Mouse (Mus musculus) intestine, embryonic 15.5 days (tissue): ENCODE data around the gene Cmah. TPM values are rescaled to one million over a fixed set of nuclear protein-coding genes. Genes with fewer than 3 reads are reported as not detected.
A peak's percentile ranks its signal among the peaks of the same experiment; 100 is the strongest.

Experiments
- ATAC-seq: fragments of 200-750 bp; cut with Nextera tagmentation; 2 replicates; pipeline ENCODE4 v1.8.0; 2017; ENCODE audit warnings: moderate TSS enrichment, moderate library complexity
- H3K27ac ChIP-seq: fragments of 300-500 bp; sonication (generic); 2 replicates; pipeline ENCODE4 v1.5.1; 2015; ENCODE audit warnings: mild to moderate bottlenecking, inconsistent platforms
- H3K27me3 ChIP-seq: fragments of 300-500 bp; sonication (generic); replicated peaks from 2 replicates; pipeline ENCODE4 v1.6.1; 2015; ENCODE audit warnings: inconsistent platforms
- H3K36me3 ChIP-seq: fragments of 300-500 bp; sonication (generic); 2 replicates; pipeline ENCODE4 v1.6.1; 2015; ENCODE audit warnings: inconsistent platforms
- H3K4me1 ChIP-seq: fragments of 300-500 bp; sonication (generic); replicated peaks from 2 replicates; pipeline ENCODE4 v1.6.1; 2015; ENCODE audit warnings: inconsistent platforms
- H3K4me2 ChIP-seq: fragments of 300-500 bp; sonication (generic); replicated peaks from 2 replicates; pipeline ENCODE4 v1.6.1; 2015; ENCODE audit warnings: mild to moderate bottlenecking, inconsistent platforms
- H3K4me3 ChIP-seq: fragments of 300-500 bp; sonication (generic); replicated peaks from 2 replicates; pipeline ENCODE4 v1.5.1; 2015; ENCODE audit warnings: inconsistent platforms
- H3K9ac ChIP-seq: fragments of 300-500 bp; sonication (generic); 2 replicates; pipeline ENCODE4 v1.6.1; 2015; ENCODE audit warnings: inconsistent platforms
- H3K9me3 ChIP-seq: fragments of 300-500 bp; sonication (generic); 2 replicates; pipeline ENCODE4 v1.6.1; 2016; ENCODE audit warnings: inconsistent platforms
- WGBS: fragments of 180-500 bp; shearing (Covaris S2); methylation state at CpG from one replicate; pipeline ENCODE4 v1.1.7; 2015; 5-methylcytosine and 5-hydroxymethylcytosine counted together
- polyA plus RNA-seq: library from polyadenylated mRNA; unstranded; fragments of >200 nt; fragmentation: Nextera tagmentation; extraction: Ambion mirVana; gene quantifications from 2 replicates; pipeline ENCODE4 v1.2.1, GENCODE M21; 2015

Gene Cmah
- polyA plus RNA-seq: 0.39 and 0.58 TPM in 2 replicates

DNA sequence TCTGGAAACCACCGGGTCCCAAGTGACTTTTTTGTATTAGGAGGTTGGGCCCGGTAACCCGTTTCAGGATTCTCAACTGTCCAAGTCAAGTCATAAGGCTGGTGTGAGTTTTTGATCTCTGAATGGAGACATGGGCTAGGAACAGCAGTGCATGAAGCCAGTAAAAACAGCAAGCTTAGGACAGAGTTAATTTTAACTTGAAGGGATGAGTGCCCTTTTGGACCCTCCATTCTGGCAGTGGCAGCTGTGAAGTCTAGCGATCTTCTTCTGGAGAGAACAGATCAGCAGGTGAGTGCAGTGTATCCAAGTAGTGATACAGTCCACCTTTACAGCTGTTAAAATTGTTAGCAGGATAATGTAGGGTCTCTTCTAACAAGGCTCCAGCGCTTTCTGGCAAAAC lies at the start of gene Cmah:
Gene Cmah, plus strand, starts transcription at position 204 of the 400 bp plus-strand sequence.
- H3K27ac ChIP-seq: no peak within 1 kb of the TSS
- no peak within 1 kb of the TSS for H3K4me2 ChIP-seq
- H3K4me3 ChIP-seq: no peak within 1 kb of the TSS
- no peaks in the 10 kb centered on the region for H3K36me3 ChIP-seq
- no peak for ATAC-seq
- no peaks in the 10 kb centered on the region for H3K27me3 ChIP-seq
- no peak within 1 kb of the TSS for H3K9ac ChIP-seq
- H3K4me1 ChIP-seq: 0 out of 2 replicates have a peak, but pooled peaks cover 3% of the 10 kb centered on the region
- WGBS: 72% methylated on average over 5 of the region's 5 CpGs
- no peaks in the 10 kb centered on the region for H3K9me3 ChIP-seq

DNA sequence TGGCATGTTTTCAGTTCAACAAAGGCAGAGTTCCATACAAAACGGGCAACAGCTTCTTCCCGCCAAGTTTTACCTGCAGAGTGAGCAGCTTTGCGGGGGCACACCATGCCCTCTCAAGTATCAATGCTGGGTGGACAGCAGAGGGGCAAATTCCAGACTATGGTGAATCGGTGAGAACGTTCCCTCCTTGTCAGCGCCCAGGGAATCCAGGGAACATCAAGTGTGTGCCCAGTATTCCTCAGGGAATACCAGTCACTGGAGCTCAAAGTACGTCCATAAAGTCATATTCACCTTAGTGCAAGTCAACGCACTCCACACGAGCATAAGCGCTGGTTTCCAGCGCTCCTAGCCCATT lies 47.8 kb upstream of the Cmah start:
- Histone ChIP-seq H3K9ac (0 out of 2 replicates have a peak overlapping the region, but pooled peaks have one; percentile 83), H3K36me3 (no peaks in the 10 kb centered on the region), H3K27ac (peak overlapping the region; percentile 66), H3K4me2 (peak overlapping the region; percentile 81), H3K4me1 (0 out of 2 replicates have a peak, but pooled peaks cover 12% of the 10 kb centered on the region), H3K9me3 (no peaks in the 10 kb centered on the region), H3K27me3 (no peaks in the 10 kb centered on the region), H3K4me3 (peak overlapping the region; percentile 86)
- WGBS: 50% methylated on average over 11 of the region's 11 CpGs
- ATAC-seq: peak; percentile 7

DNA sequence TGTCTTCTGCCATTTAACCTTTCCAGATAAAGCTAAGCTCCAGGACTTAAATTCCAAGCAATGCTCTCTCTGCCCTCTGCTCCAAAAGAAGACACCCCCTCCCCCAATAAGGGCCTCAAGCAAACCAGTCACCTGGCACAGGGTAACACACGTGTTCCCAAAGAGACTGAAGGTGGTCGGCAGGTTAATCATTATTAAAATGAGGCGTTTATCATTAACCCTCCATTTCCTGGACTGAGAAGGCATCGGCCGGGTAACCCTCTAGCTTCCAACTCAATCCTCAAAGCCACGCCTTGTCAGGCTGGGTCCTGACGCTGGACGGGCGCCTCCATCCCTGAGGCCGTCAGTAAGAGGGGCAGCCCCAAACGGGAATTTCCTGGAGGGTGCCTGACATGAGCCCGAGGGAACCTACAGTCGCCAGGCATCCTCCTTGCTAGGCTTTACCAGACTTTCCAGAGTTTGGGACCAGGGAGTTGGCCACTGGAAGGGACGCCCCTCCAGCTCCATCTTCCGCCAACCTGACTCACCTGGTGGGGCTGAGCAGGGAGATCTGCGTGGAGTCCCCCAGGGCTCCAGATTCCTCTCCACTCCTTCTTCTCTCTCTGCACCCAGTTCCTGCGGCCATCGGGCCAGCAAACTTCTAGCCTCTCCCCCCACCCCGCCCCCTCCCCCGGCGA lies 47.3 kb upstream of the Cmah start:
- Histone ChIP-seq H3K36me3 (no peaks in the 10 kb centered on the region), H3K4me3 (peak overlapping the region; percentile 86), H3K9ac (peak overlapping the region; percentile 83), H3K27ac (peak overlapping the region; percentile 94), H3K9me3 (no peaks in the 10 kb centered on the region), H3K4me1 (0 out of 2 replicates have a peak, but pooled peaks cover 12% of the 10 kb centered on the region), H3K27me3 (no peaks in the 10 kb centered on the region), H3K4me2 (peak overlapping the region; percentile 81)
- 2% methylated on average over 21 of the region's 21 CpGs for WGBS
- peak; percentile 49 for ATAC-seq

GRCm38 (mm10) chr13:24280439-24281431 lies 46.5 kb upstream of the Cmah start, which contains the start of gene Carmil1:
Gene Carmil1 (minus strand): TSS chr13:24280795.
- WGBS: under 1% methylated on average over 95 of the region's 96 CpGs
- H3K9ac ChIP-seq: peak within 1 kb of the TSS; percentile 83
- no peaks in the 10 kb centered on the region for H3K27me3 ChIP-seq
- peak within 1 kb of the TSS; percentile 94 for H3K27ac ChIP-seq
- peak within 1 kb of the TSS; percentile 81 for H3K4me2 ChIP-seq
- 0 out of 2 replicates have a peak, but pooled peaks cover 12% of the 10 kb centered on the region for H3K4me1 ChIP-seq
- peak; percentile 98 for ATAC-seq
- H3K36me3 ChIP-seq: no peaks in the 10 kb centered on the region
- no peaks in the 10 kb centered on the region for H3K9me3 ChIP-seq
- H3K4me3 ChIP-seq: peak within 1 kb of the TSS; percentile 86

- ATAC-seq: no peak
Observed at GRCm38 (mm10) chr13:24287381-24287780, 39.8 kb upstream of the Cmah start.

DNA sequence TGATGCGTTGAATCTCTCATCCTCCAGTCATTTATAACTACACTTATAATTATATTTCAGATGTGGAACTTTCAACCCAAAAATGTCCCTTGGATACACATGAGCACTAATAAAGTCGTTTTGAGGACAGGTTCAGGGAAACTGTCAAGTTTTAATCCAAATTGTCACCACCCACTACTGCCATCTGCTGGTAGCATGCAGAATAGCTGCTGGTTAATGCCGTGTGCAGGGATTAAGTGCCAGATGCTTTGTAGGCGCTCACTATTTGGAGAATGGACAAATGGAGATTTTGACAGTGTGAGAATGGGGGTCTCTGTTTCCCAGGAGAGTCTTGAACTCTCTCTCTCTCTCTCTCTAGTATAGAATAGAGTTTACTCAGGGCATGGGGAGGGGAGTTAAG lies 30.0 kb upstream of the Cmah start:
- no peaks in the 10 kb centered on the region for H3K27me3 ChIP-seq
- no peak overlapping the region for H3K9ac ChIP-seq
- H3K36me3 ChIP-seq: no peaks in the 10 kb centered on the region
- no peak overlapping the region for H3K4me2 ChIP-seq
- no peak overlapping the region for H3K27ac ChIP-seq
- WGBS: 15% methylated on average over 4 of the region's 4 CpGs
- no peaks in the 10 kb centered on the region for H3K4me1 ChIP-seq
- no peaks in the 10 kb centered on the region for H3K9me3 ChIP-seq
- no peak overlapping the region for H3K4me3 ChIP-seq
- no peak for ATAC-seq

More at GRCm38 (mm10) chr13:24287381-24287780, 39.8 kb upstream of the Cmah start:
- no peaks in the 10 kb centered on the region for H3K4me1 ChIP-seq
- no peak overlapping the region for H3K4me2 ChIP-seq
- no peaks in the 10 kb centered on the region for H3K36me3 ChIP-seq
- no peak overlapping the region for H3K4me3 ChIP-seq
- H3K9me3 ChIP-seq: no peaks in the 10 kb centered on the region
- H3K27me3 ChIP-seq: no peaks in the 10 kb centered on the region
- WGBS: 83% methylated on average over 2 of the region's 2 CpGs
- H3K9ac ChIP-seq: no peak overlapping the region
- H3K27ac ChIP-seq: no peak overlapping the region

GRCm38 (mm10) chr13:24305486-24305885 lies 21.7 kb upstream of the Cmah start:
- Histone ChIP-seq H3K4me1 (no peaks in the 10 kb centered on the region), H3K27ac (no peak overlapping the region), H3K4me3 (no peak overlapping the region), H3K9me3 (no peaks in the 10 kb centered on the region), H3K4me2 (no peak overlapping the region), H3K27me3 (no peaks in the 10 kb centered on the region), H3K9ac (no peak overlapping the region), H3K36me3 (no peaks in the 10 kb centered on the region)
- ATAC-seq: no peak
- 75% methylated on average over 4 of the region's 4 CpGs for WGBS

DNA sequence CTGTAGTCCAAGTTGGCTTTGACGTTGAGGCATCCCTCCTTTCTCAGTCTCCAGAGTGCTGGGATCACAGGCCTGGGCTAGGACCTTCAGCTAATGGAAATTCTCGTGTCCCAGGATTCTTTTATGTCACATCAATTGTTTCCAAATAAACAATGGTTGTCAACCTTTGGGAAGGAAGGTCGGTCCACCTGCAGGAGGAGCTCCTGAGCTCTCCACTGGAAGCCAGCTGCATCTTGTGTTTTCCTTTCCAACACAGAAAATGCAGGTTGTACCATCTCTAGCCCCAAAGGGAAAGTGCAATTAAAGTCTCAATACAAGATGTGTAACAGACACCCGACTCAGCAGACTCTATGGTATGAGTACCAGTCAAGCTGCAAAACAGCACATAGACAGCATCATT lies 21.0 kb upstream of the Cmah start:
- no peak for ATAC-seq
- Histone ChIP-seq H3K9me3 (no peaks in the 10 kb centered on the region), H3K27me3 (no peaks in the 10 kb centered on the region), H3K4me1 (no peaks in the 10 kb centered on the region), H3K4me3 (no peak overlapping the region), H3K9ac (no peak overlapping the region), H3K27ac (no peak overlapping the region), H3K36me3 (no peaks in the 10 kb centered on the region), H3K4me2 (no peak overlapping the region)
- 54% methylated on average over 4 of the region's 4 CpGs for WGBS

DNA sequence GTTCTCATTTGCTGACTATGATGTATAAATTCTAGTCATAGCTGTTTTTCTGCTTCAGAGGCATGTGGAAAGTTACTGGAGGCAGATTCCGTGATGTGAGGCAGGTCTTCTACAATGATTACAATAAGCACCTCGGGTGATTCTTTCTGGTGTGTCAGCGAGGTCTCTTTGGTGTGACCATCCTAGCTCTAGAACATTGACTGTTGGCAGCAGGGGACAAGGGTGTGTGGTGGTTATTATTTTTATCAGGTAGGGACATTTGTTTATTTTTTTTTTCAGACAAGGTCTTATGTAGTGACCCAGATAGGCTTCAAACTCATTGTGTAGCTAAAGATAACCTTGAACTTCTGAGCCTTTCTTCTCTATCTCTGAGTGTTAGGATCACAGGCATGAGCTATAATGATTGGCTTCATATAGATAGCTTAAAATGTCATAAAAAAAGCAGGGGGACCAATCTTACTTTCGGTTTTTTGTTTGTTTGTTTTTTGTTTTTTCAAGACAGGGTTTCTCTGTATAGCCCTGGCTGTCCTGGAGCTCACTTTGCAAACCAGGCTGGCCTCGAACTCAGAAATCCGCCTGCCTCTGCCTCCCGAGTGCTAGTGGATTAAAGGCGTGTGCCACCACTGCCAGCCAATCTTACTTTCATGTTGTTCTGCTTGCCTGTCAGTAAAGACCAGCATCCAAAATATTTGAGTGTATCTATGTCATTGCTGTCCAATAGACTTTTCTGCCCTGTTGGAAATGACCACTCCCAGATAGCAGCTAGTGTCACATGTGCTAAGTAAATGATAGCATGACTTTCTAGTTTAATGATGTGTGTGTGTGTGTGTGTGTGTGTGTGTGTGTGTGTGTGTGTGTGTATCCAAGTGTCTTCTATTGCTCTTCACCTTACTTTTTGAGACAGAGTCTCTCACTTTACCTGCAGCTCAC lies 15.9 kb upstream of the Cmah start:
- 86% methylated on average over 8 of the region's 8 CpGs for WGBS
- Histone ChIP-seq H3K9ac (no peak overlapping the region), H3K27ac (no peak overlapping the region), H3K4me2 (no peak overlapping the region), H3K4me3 (no peak overlapping the region), H3K27me3 (no peaks in the 10 kb centered on the region), H3K4me1 (no peaks in the 10 kb centered on the region), H3K36me3 (no peaks in the 10 kb centered on the region), H3K9me3 (no peaks in the 10 kb centered on the region)
- no peak for ATAC-seq

DNA sequence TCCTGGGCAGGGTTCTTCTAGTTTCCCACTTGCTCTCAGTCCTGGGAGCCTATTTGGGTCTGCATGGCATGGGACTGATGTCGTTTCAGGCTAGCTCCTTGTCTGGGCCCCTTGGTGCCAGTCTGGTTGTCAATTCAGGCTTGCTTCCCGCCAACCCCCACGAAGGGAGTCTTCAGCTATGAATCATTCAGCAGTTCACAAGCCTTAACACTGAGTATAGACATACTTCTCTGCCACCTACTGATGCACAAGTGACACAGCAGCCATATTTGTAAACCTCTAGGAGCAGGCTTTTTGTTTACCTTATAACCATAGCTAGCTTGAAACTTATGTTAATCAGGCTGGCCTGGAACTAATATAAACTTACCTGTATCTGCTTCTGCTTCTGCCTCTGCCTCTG lies 10.6 kb upstream of the Cmah start:
- H3K9me3 ChIP-seq: no peaks in the 10 kb centered on the region
- no peak overlapping the region for H3K27ac ChIP-seq
- 70% methylated on average over 3 of the region's 3 CpGs for WGBS
- no peak for ATAC-seq
- no peak overlapping the region for H3K4me2 ChIP-seq
- no peak overlapping the region for H3K9ac ChIP-seq
- no peaks in the 10 kb centered on the region for H3K27me3 ChIP-seq
- no peak overlapping the region for H3K4me3 ChIP-seq
- H3K36me3 ChIP-seq: no peaks in the 10 kb centered on the region
- H3K4me1 ChIP-seq: no peaks in the 10 kb centered on the region

DNA sequence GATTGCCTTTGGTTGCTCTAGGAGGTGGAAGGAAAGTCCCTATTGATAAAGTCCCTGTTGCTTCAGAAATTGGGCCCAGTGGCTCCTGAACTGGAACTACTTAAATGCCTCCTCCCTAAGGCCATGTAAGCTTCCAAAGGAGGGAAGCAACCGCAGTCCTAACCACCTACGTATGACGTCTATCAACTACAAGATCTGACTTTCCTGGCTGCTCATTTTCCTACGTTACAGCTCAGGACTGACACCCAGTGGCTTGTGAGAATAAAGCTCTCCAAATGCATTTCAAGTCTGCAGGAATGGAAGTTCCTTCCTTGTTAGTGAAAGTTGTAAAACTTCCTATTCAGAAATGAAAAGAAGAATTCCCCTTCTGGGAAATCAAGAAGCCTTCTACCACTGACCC lies 8.6 kb upstream of the Cmah start:
- Histone ChIP-seq H3K27ac (no peak overlapping the region), H3K4me1 (no peaks in the 10 kb centered on the region), H3K9me3 (no peaks in the 10 kb centered on the region), H3K9ac (no peak overlapping the region), H3K4me2 (no peak overlapping the region), H3K36me3 (no peaks in the 10 kb centered on the region), H3K4me3 (no peak overlapping the region), H3K27me3 (no peaks in the 10 kb centered on the region)
- 17% methylated on average over 4 of the region's 4 CpGs for WGBS
- no peak for ATAC-seq
